Mouse (Mus musculus) natural killer cell, adult 2 months (primary cell): ENCODE data around the gene Olfr503.
"Not testable (repeated sequence)": the region's sequence is repeated elsewhere in the genome, so short reads cannot be mapped to it uniquely, and the experiment has no call there.

Experiments
- DNase-seq, 2 experiments: peaks; one replicate each; pipeline ENCODE4 v3.0.0; 2022; ENCODE audit warnings: low spot score in 2 of 2

The Olfr503 gene

DNA sequence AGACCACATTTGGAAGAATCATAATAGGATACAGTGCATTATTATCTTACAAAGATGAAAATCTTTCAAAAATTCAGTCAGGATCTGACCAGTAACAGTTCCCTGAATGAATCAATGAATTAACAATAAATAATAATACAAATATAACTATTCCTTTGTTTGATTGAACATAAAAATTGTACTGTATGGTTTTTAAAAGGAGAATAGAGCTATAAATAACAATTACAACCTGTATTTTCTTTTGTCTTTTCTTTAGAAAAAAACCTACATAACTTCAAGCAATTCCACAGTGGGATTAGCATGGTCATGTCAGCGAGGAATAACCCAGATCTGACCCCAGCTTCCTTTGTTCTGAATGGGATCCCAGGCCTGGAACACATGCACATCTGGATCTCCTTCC, at the start of gene Olfr503:
Olfr503 (plus strand) TSS at position 301 of the 400 bp plus-strand sequence.
- DNase-seq: not testable (repeated sequence)

DNA sequence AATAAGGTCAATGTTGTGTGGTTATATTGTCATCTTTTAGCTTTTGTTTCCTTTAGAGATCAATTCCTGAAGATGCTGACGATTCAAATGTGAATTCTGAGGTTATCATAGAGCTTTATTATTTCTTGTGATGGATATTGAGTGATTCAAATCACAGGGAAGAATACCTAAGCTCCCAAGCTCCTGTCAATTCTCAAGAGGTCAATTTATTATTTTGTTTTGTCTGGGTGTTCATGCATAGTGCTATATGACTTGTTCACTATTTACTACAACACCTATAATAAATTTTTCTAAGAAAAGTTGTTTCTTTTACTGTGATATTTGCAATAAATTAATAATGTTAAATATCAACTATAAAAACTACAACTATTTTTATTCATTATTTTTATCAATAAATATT, 19.4 kb upstream of the Olfr503 start, which contains the start of gene Olfr502:
Olfr502 (minus strand) TSS at position 101 of the 400 bp plus-strand sequence.
- no peak for DNase-seq

DNA sequence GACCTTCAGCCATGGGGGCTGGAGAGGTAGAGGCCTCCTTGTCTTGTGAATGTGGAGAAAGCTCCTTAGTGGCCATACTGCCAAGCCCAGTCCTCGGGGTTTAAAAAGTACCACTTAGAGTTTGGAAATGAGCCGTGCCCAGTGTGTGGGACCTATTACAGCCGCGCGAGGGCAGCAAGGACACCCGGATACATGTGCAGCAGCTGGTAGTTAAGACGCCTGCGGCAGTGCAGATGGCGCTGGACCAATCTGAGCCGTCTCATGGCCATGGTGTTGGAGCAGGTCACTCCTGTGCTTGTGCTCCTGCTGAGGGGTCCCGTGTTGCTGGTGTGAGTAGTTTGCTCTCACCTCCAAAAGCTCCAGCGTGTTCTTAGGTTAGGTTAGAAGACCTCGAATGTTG, 1.9 kb upstream of the Olfr503 start:
- DNase-seq: no peak

DNA sequence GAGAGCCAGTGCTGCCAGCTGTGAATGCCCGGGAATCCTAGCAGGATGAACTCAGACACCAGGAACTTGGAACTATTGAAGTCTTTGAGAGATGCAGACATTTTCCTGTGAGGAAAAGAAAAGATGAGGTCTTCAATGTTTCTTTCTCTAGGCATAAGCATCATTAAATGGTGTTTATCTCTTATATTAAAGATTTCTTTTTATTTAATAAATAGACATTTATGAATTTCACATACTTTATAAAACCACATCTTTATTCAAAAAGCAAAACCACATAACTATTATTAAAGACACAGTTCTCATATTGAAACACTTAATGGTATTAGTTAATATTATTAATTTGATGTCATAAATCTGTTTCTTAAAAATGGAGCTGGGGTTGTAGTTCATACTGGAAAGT, 21.4 kb downstream of the Olfr503 start, which contains the start of gene Olfr504:
Olfr504 (minus strand) TSS at position 101 of the 400 bp plus-strand sequence.
- DNase-seq: no peak

DNA sequence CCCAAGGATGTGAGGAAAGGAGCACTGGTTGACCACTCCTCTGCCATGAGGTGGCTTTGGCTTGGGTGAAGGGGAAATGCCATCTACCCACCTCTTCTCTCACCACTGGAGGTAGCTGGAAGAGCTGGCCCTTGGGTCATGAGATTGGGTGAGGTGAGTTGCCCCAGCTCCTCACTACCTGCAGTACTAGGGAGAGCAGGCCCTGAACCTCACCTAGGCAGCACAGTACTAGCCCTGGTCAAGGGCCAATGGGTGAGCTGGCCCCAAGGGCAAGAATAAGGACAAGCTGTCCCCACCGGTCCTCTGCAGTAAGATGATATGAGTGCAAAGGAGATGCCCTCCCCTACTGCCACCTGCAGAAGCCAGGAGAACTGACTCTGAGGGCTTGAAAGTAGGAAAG, 45.5 kb downstream of the Olfr503 start:
- DNase-seq: no peak
